Mouse (Mus musculus) kidney, embryonic 14.5 days (tissue): ENCODE measurements around the gene Xab2. TPM values are rescaled to one million over a fixed set of nuclear protein-coding genes. Genes with fewer than 3 reads are reported as not detected.
"Not testable (repeated sequence)": the region's sequence is repeated elsewhere in the genome, so short reads cannot be mapped to it uniquely, and the experiment has no call there.

Experiments
- ATAC-seq: fragments of 200-750 bp; cut with Nextera tagmentation; 2 replicates; pipeline ENCODE4 v1.8.0; 2017; ENCODE audit warnings: moderate number of reproducible peaks, mild to moderate bottlenecking, moderate TSS enrichment, moderate library complexity; ENCODE audit not compliant: low FRiP score, low TSS enrichment
- H3K27ac ChIP-seq: fragments of 300-500 bp; sonication (generic); 2 replicates; pipeline ENCODE4 v1.5.1; 2014; ENCODE audit warnings: low read depth, mild to moderate bottlenecking, low read length, moderate library complexity, mixed read lengths
- H3K27me3 ChIP-seq: fragments of 300-500 bp; sonication (generic); 2 replicates; pipeline ENCODE4 v1.6.1; 2014; ENCODE audit warnings: mild to moderate bottlenecking, low read length; ENCODE audit not compliant: control insufficient read depth, insufficient read depth
- H3K36me3 ChIP-seq: fragments of 300-500 bp; sonication (generic); 2 replicates; pipeline ENCODE4 v1.6.1; 2014; ENCODE audit warnings: low read length, mixed read lengths; ENCODE audit not compliant: control insufficient read depth, insufficient read depth
- H3K4me1 ChIP-seq: fragments of 300-500 bp; sonication (generic); 2 replicates; pipeline ENCODE4 v1.6.1; 2014; ENCODE audit warnings: low read length, mixed read lengths; ENCODE audit not compliant: control insufficient read depth, insufficient read depth
- H3K4me2 ChIP-seq: fragments of 300-500 bp; sonication (generic); replicated peaks from 2 replicates; pipeline ENCODE4 v1.6.1; 2014; ENCODE audit warnings: low read depth, mild to moderate bottlenecking, low read length
- H3K4me3 ChIP-seq: fragments of 300-500 bp; sonication (generic); 2 replicates; pipeline ENCODE4 v1.5.1; 2014; ENCODE audit warnings: mild to moderate bottlenecking, low read length
- H3K9ac ChIP-seq: fragments of 300-500 bp; sonication (generic); 2 replicates; pipeline ENCODE4 v1.6.1; 2014; ENCODE audit warnings: low read depth, mild to moderate bottlenecking, low read length, moderate library complexity
- H3K9me3 ChIP-seq: fragments of 300-500 bp; sonication (generic); 2 replicates; pipeline ENCODE4 v1.6.1; 2016; ENCODE audit warnings: low read length; ENCODE audit not compliant: control insufficient read depth
- WGBS: fragments of 180-500 bp; shearing (Covaris S2); extraction: QIAGEN DNeasy Blood & Tissue Kit; methylation state at CpG from one replicate; pipeline ENCODE4 v1.1.7; 2014; 5-methylcytosine and 5-hydroxymethylcytosine counted together
- polyA plus RNA-seq: library from polyadenylated mRNA; unstranded; fragments of >200 nt; fragmentation: Nextera tagmentation; extraction: Ambion mirVana; gene quantifications from 2 replicates; pipeline ENCODE4 v1.2.1, GENCODE M21; 2014

Gene Xab2
- polyA plus RNA-seq, 1 experiment from 2014 or later = 67.7 TPM

DNA sequence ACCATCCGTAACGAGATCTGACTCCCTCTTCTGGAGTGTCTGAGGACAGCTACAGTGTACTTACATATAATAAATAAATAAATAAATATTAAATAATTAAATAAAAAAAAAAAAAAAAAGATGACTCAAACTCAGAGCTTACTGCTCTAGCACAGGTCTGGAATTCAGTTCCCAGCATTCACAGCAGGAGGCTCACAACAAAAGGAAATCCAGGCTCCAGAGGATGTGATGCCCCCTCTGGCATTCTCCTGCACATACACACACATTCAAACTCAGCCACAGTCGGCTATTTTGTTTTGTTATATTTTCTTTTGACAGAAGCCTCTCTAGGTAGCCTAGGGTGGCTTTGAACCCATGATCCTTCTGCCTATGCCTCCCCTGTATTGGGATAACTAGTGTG lies 39.2 kb downstream of the Xab2 start:
- not testable (repeated sequence) for H3K4me3 ChIP-seq, H3K36me3 ChIP-seq, ATAC-seq, H3K27me3 ChIP-seq, H3K9ac ChIP-seq, H3K4me2 ChIP-seq, H3K27ac ChIP-seq, H3K4me1 ChIP-seq, H3K9me3 ChIP-seq
- WGBS = 89% methylated on average over 1 of the region's 3 CpGs

DNA sequence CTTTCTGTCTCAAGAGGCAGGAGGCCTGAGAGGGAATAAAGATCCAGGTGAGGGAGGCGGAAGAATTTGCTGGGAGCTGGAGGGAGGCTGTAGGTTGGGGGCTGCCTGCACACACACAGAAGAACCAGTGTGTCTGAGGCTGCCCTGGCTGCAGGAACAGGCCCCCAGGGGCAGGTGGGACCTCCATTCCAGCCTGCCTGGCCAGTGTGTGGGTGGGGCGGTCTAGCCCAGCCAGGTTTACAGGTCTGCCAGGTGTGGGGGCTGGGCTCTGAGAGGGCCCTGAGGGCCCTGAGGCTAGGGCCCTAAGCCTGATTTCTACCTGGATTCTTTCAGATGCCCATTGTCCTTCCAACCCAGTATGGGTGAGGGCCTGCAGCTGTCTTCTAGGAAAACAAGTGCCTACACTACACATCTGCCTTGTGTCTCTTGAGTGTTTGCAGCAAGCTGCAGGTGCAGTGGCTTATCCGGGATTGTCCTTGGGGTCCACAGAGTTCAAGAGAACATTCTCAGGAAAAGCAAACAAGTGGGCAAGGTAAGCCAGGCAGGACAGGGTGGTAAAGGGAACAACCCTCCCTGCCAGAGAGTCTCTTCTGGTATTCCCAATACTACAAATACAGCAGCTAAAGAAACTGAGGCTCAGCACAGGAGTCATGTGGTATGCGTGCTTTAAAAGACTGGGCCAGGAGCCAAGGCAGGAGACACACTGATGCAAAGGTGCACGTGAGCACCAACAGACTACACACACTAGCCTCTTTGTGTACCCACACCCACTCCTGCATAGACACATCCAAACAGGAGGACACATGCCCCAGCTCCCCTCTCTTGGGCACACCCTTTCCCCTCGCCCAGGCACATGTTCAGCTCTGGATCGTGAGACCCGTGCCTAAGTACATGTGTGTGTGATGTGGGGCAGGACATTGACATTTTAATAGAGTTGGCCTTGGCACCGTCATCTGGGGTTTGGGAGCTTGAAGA lies 41.4 kb downstream of the Xab2 start:
- H3K36me3 ChIP-seq = no peaks in the 10 kb centered on the region
- H3K4me1 ChIP-seq = no peaks in the 10 kb centered on the region
- peak overlapping the region; percentile 37; the same call in 1 of the 2 replicates for H3K27ac ChIP-seq
- H3K9me3 ChIP-seq = no peaks in the 10 kb centered on the region
- H3K9ac ChIP-seq = no peak overlapping the region
- H3K27me3 ChIP-seq = no peaks in the 10 kb centered on the region
- WGBS = 80% methylated on average over 9 of the region's 9 CpGs
- ATAC-seq = peak; percentile 72
- no peak overlapping the region for H3K4me3 ChIP-seq
- no peak overlapping the region for H3K4me2 ChIP-seq

DNA sequence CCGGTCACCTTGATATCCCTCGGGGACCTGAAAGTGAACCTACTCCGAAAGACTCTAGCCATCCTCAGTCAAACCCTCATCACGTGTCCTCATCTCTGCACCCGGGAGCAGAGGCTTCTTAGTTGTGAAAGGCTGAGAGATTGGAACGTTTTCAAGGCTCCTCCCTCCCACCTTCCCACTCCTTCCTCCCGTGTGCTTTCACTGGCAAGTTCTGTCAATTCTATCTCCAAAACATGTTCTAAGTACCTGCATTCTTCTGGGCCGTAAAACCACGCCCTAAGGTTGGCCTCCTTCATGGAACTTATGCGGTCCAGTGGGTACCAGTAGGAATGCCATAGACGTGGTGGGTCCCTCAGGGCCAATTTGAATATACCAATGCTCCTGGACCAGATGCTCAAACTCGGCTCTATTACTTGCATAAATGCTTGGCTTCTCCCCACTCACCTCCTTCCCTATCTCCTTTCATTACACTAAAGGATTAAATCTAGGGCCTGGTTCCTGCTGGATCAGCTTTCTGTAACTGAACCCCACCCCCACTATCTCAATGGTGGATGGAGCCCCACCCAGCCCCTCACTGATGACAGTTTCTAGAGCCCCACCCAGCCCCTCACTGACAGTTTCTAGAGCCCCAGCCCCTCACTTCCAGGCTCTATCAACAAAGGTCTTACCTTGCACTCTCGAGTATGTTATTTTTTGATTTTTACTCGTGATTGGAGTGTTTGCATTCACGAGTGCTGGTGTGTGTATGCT lies 44.7 kb downstream of the Xab2 start:
- Histone ChIP-seq H3K27ac (no peak overlapping the region), H3K4me2 (no peak overlapping the region), H3K4me3 (no peak overlapping the region), H3K9ac (no peak overlapping the region), H3K36me3 (no peaks in the 10 kb centered on the region), H3K4me1 (no peaks in the 10 kb centered on the region), H3K9me3 (no peaks in the 10 kb centered on the region), H3K27me3 (no peaks in the 10 kb centered on the region)
- no peak for ATAC-seq
- WGBS = 73% methylated on average over 15 of the region's 15 CpGs

DNA sequence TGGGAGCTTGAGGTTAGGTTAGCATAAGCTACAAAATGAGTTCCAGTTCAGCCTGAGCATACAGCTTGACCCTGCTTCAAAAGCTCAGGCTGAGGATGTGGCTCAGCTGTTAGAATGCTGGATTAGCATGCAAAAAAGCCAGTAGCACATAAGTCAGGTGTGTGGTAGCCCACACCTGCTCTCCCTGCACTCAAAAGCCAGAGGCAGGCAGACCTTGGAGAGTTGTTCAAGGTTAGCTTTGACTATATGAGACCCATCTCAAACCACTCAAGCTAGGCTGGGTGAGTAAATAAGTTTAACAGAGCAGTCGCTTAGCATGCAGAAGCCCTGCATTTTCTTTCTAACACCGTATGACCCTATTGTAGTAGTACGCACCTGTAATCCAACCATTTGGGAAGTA lies 46.6 kb downstream of the Xab2 start:
- Histone ChIP-seq H3K27me3 (no peaks in the 10 kb centered on the region), H3K4me3 (no peak overlapping the region), H3K9me3 (no peaks in the 10 kb centered on the region), H3K36me3 (no peaks in the 10 kb centered on the region), H3K27ac (no peak overlapping the region), H3K4me2 (no peak overlapping the region), H3K9ac (no peak overlapping the region), H3K4me1 (no peaks in the 10 kb centered on the region)
- no peak for ATAC-seq
- 92% methylated on average over 3 of the region's 3 CpGs for WGBS

DNA sequence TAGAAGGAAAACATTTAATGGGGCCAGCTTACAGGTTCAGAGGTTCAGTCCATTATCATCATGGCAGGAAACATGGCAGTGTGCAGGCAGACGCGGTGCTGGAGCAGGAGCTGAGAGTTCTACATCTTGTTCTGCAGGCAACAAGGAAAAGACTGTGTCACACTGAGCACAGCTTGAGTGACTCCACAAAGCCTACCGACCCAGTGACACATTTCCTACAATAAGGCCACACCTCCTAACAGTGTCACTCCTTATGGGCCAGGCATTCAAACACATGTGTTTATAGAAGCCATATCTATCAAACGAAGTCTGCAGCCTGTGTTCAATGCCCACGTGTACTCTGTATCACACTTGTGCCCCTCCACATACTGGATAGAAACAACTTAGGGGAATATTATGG lies 51.3 kb downstream of the Xab2 start:
- H3K4me1 ChIP-seq = peaks cover 5% of the 10 kb centered on the region; the same call in 1 of the 2 replicates
- WGBS = 90% methylated on average over 5 of the region's 5 CpGs
- H3K27me3 ChIP-seq = no peaks in the 10 kb centered on the region
- no peak overlapping the region for H3K27ac ChIP-seq
- no peak overlapping the region for H3K9ac ChIP-seq
- ATAC-seq = no peak
- no peaks in the 10 kb centered on the region for H3K36me3 ChIP-seq
- H3K4me2 ChIP-seq = no peak overlapping the region
- no peak overlapping the region for H3K4me3 ChIP-seq
- H3K9me3 ChIP-seq = no peaks in the 10 kb centered on the region

DNA sequence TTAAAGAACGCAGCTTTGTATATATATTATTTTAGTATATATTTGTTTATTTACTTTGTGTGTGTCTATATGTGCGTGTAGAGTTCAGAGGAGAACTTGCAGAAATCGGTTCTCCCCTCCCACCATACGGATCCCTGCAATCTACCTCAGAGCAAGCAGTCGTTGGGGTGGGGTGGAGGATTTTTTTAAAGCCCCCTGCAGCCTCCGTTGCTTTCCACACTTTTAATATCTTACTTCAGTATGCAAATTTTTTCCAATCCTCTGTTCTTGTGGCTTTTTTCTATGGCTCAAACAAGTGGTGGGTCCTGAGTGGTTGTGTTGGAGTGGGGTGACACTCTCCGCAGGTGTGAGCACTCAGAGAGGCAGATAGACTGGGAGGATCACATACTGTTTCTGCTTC lies 52.7 kb downstream of the Xab2 start:
- Histone ChIP-seq H3K4me1 (peaks cover 5% of the 10 kb centered on the region; the same call in 1 of the 2 replicates), H3K9me3 (no peaks in the 10 kb centered on the region), H3K27ac (peak overlapping the region; percentile 84; the same call in 1 of the 2 replicates), H3K4me3 (peak overlapping the region; percentile 32), H3K27me3 (no peaks in the 10 kb centered on the region), H3K36me3 (no peaks in the 10 kb centered on the region), H3K4me2 (peak overlapping the region; percentile 51), H3K9ac (peak overlapping the region; percentile 57)
- peak; percentile 40; the same call in 1 of the 2 replicates for ATAC-seq
- WGBS = 7% methylated on average over 7 of the region's 7 CpGs

DNA sequence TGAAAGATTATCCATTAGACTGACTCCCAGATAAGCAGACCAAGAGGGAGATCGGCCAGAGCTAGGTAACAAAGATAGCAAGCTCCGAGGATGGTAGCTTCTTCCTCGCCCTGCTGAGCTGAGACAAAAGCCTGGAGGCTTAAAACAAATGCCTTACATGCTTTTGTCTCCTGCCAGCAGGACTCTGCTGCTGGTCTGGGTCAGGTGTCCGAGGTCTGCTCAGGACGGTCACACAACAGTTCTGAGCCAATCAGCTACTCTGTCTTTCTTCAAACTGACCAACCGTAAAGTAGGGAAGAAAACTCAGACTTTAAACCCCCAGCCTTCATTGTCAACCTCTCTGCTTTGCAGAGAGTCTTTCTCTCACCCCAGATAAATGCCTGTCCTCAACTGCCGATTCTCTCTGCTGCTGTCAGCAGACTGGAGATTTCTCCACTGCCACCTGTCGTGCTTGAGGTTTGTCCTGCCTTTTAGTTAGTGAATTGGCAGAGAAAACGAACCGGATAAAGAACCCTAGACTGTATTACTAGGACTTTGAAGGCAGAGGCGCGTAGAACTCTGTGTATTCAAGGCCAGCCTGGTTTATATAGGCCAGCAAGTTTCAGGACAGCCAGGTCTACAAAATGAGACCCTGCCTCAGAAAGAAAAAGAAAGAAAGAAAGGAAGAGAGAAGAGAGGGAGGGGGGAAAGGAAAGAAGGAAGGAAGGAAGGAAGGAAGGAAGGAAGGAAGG lies 53.3 kb downstream of the Xab2 start, which contains the start of gene C330021F23Rik:
TSS of gene C330021F23Rik (plus strand) at position 350 of the 731 bp plus-strand sequence.
- peaks cover 5% of the 10 kb centered on the region; the same call in 1 of the 2 replicates for H3K4me1 ChIP-seq
- H3K9ac ChIP-seq = peak within 1 kb of the TSS; percentile 57
- H3K27me3 ChIP-seq = no peaks in the 10 kb centered on the region
- ATAC-seq = peak; percentile 92
- no peaks in the 10 kb centered on the region for H3K9me3 ChIP-seq
- peak within 1 kb of the TSS; percentile 84 for H3K27ac ChIP-seq
- 2% methylated on average over 12 of the region's 12 CpGs for WGBS
- peak within 1 kb of the TSS; percentile 32 for H3K4me3 ChIP-seq
- H3K36me3 ChIP-seq = no peaks in the 10 kb centered on the region
- peak within 1 kb of the TSS; percentile 51 for H3K4me2 ChIP-seq
